Mouse (Mus musculus) kidney, postnatal 36 days (tissue): ENCODE results near the gene Actn1.

Experiments
- DNase-seq, 2 experiments: peaks; one replicate each; pipeline ENCODE4 v3.0.0; 2021 to 2022; ENCODE audit warnings: mixed read lengths in 2 of 2

The Actn1 gene

GRCm38 (mm10) chr12:80226101-80226500 is 34.1 kb downstream of the Actn1 start:
- peak in 1 of 2 experiments; percentile 46 for DNase-seq

- no peak for DNase-seq
Observed at GRCm38 (mm10) chr12:80224241-80224731, 35.9 kb downstream of the Actn1 start.

- peak in 1 of 2 experiments; percentile 49 for DNase-seq
Observed at GRCm38 (mm10) chr12:80223511-80223910, 36.7 kb downstream of the Actn1 start.

GRCm38 (mm10) chr12:80222473-80222872 is 37.7 kb downstream of the Actn1 start:
- no peak for DNase-seq

- DNase-seq = peak; percentile 32 to 50
Observed at GRCm38 (mm10) chr12:80220260-80221038, 39.7 kb downstream of the Actn1 start.

GRCm38 (mm10) chr12:80218784-80219183 is 41.4 kb downstream of the Actn1 start:
- no peak for DNase-seq

- DNase-seq = no peak
Observed at GRCm38 (mm10) chr12:80218045-80218611, 42.0 kb downstream of the Actn1 start.

- DNase-seq = no peak
Observed at GRCm38 (mm10) chr12:80217049-80217448, 43.1 kb downstream of the Actn1 start.

- DNase-seq = peak; percentile 44 to 70
Observed at GRCm38 (mm10) chr12:80216258-80216881, 43.8 kb downstream of the Actn1 start.

GRCm38 (mm10) chr12:80213810-80214209 is 46.4 kb downstream of the Actn1 start:
- no peak for DNase-seq

GRCm38 (mm10) chr12:80213263-80213662 is 46.9 kb downstream of the Actn1 start:
- DNase-seq = no peak

GRCm38 (mm10) chr12:80210791-80211612 is 49.2 kb downstream of the Actn1 start:
- no peak for DNase-seq

- no peak for DNase-seq
Observed at GRCm38 (mm10) chr12:80209914-80210313, 50.3 kb downstream of the Actn1 start.

GRCm38 (mm10) chr12:80208126-80208820 is 51.9 kb downstream of the Actn1 start:
- no peak for DNase-seq

GRCm38 (mm10) chr12:80203284-80203683 is 56.9 kb downstream of the Actn1 start:
- DNase-seq = no peak

- no peak for DNase-seq
Observed at GRCm38 (mm10) chr12:80199738-80200137, 60.4 kb downstream of the Actn1 start.

GRCm38 (mm10) chr12:80198487-80198886 is 61.7 kb downstream of the Actn1 start:
- DNase-seq = peak; percentile 79 to 88

- peak; percentile 48 to 77 for DNase-seq
Observed at GRCm38 (mm10) chr12:80197343-80197742, 62.8 kb downstream of the Actn1 start.

GRCm38 (mm10) chr12:80191806-80192205 is 68.4 kb downstream of the Actn1 start:
- DNase-seq = no peak

GRCm38 (mm10) chr12:80191371-80191770 is 68.8 kb downstream of the Actn1 start:
- DNase-seq = no peak

GRCm38 (mm10) chr12:80190915-80191314 is 69.3 kb downstream of the Actn1 start:
- DNase-seq = no peak

GRCm38 (mm10) chr12:80184041-80184440 is 76.1 kb downstream of the Actn1 start:
- peak; percentile 53 to 67 for DNase-seq
